Mouse (Mus musculus) ES-Bruce4 (cell line): ENCODE measurements around the gene Cd82.

ENCODE experiments used
- CTCF ChIP-seq: IDR thresholded peaks from one replicate; pipeline ENCODE4 v1.8.1; 2011; ENCODE audit warnings: low read depth, low read length
- EP300 ChIP-seq: IDR thresholded peaks from 2 replicates; pipeline ENCODE4 v1.6.1; 2011; ENCODE audit warnings: low read depth, low read length; ENCODE audit not compliant: insufficient read depth
- POLR2A ChIP-seq: IDR thresholded peaks from one replicate; pipeline ENCODE4 v1.8.1; 2011; ENCODE audit warnings: low read length; ENCODE audit not compliant: insufficient read depth

GRCm38 (mm10) chr2:93458332-93459207, 4.4 kb downstream of the Cd82 start:
- no peak for TF ChIP-seq CTCF
- no peak for TF ChIP-seq EP300
- TF ChIP-seq POLR2A: no peak
